Mouse (Mus musculus) thymus, postnatal 4 days (tissue): ENCODE results near the gene A530064D06Rik.
A peak's percentile ranks its signal among the peaks of the same experiment; 100 is the strongest.
"Not testable (repeated sequence)": the region's sequence is repeated elsewhere in the genome, so short reads cannot be mapped to it uniquely, and the experiment has no call there.

Experiments used
- DNase-seq: peaks from one replicate; pipeline ENCODE4 v3.0.0; 2021

A530064D06Rik gene

GRCm38 (mm10) chr17:48167103-48167502, at the start of gene A530064D06Rik:
Gene A530064D06Rik, minus strand, starts transcription at chr17:48167275.
- not testable (repeated sequence) for DNase-seq

- no peak for DNase-seq
Observed at GRCm38 (mm10) chr17:48215429-48215828, 48.4 kb upstream of the A530064D06Rik start.

GRCm38 (mm10) chr17:48213511-48213910, 46.4 kb upstream of the A530064D06Rik start:
- no peak for DNase-seq

- DNase-seq = no peak
Observed at GRCm38 (mm10) chr17:48212596-48212995, 45.5 kb upstream of the A530064D06Rik start.

GRCm38 (mm10) chr17:48203086-48203485, 36.0 kb upstream of the A530064D06Rik start:
- DNase-seq = no peak

GRCm38 (mm10) chr17:48192366-48192765, 25.3 kb upstream of the A530064D06Rik start:
- no peak for DNase-seq

- DNase-seq = no peak
Observed at GRCm38 (mm10) chr17:48185252-48185651, 18.2 kb upstream of the A530064D06Rik start.

GRCm38 (mm10) chr17:48157382-48158076, 9.5 kb downstream of the A530064D06Rik start:
- no peak for DNase-seq

GRCm38 (mm10) chr17:48146120-48146519, 21.0 kb downstream of the A530064D06Rik start, which contains the start of gene 9830107B12Rik:
Gene 9830107B12Rik, minus strand, starts transcription at chr17:48146268.
- DNase-seq = no peak

- no peak for DNase-seq
Observed at GRCm38 (mm10) chr17:48132810-48133209, 34.3 kb downstream of the A530064D06Rik start.

- DNase-seq = no peak
Observed at GRCm38 (mm10) chr17:48120456-48120855, 46.6 kb downstream of the A530064D06Rik start.

- DNase-seq = peak; percentile 90
Observed at GRCm38 (mm10) chr17:48119656-48120055, 47.4 kb downstream of the A530064D06Rik start.

- no peak for DNase-seq
Observed at GRCm38 (mm10) chr17:48118570-48118969, 48.5 kb downstream of the A530064D06Rik start.

- DNase-seq = peak; percentile 79
Observed at GRCm38 (mm10) chr17:48110547-48111287, 56.4 kb downstream of the A530064D06Rik start.

GRCm38 (mm10) chr17:48108520-48108919, 58.6 kb downstream of the A530064D06Rik start:
- DNase-seq = no peak

GRCm38 (mm10) chr17:48107862-48108261, 59.2 kb downstream of the A530064D06Rik start:
- peak; percentile 29 for DNase-seq

GRCm38 (mm10) chr17:48107333-48107732, 59.7 kb downstream of the A530064D06Rik start:
- DNase-seq = no peak

- DNase-seq = peak; percentile 93
Observed at GRCm38 (mm10) chr17:48100441-48101417, 66.3 kb downstream of the A530064D06Rik start.

GRCm38 (mm10) chr17:48099312-48099711, 67.8 kb downstream of the A530064D06Rik start:
- no peak for DNase-seq
